Mouse (Mus musculus) midbrain, embryonic 11.5 days (tissue): ENCODE results near the gene Iah1. TPM values are rescaled to one million over a fixed set of nuclear protein-coding genes. Genes with fewer than 3 reads are reported as not detected.
A peak's percentile ranks its signal among the peaks of the same experiment; 100 is the strongest.

Experiments
- ATAC-seq: fragments of 200-750 bp; cut with Nextera tagmentation; 2 replicates; pipeline ENCODE4 v1.8.0; 2017; ENCODE audit warnings: moderate TSS enrichment, moderate library complexity; ENCODE audit not compliant: low FRiP score
- DNase-seq: peaks from one replicate; pipeline ENCODE4 v3.0.0; 2015; ENCODE audit warnings: low spot score; ENCODE audit errors: missing footprints
- H3K27ac ChIP-seq: fragments of 300-500 bp; sonication (generic); 2 replicates; pipeline ENCODE4 v1.5.1; 2014; ENCODE audit warnings: low read depth, low read length
- H3K27me3 ChIP-seq: fragments of 300-500 bp; sonication (generic); 2 replicates; pipeline ENCODE4 v1.6.1; 2014; ENCODE audit warnings: mild to moderate bottlenecking, low read length, moderate library complexity, mixed read lengths; ENCODE audit not compliant: control insufficient read depth, insufficient read depth
- H3K36me3 ChIP-seq: fragments of 300-500 bp; sonication (generic); 2 replicates; pipeline ENCODE4 v1.6.1; 2014; ENCODE audit warnings: mild to moderate bottlenecking, low read length, moderate library complexity, mixed read lengths; ENCODE audit not compliant: control insufficient read depth, insufficient read depth
- H3K4me1 ChIP-seq: fragments of 300-500 bp; sonication (generic); 2 replicates; pipeline ENCODE4 v1.6.1; 2014; ENCODE audit warnings: low read length; ENCODE audit not compliant: control insufficient read depth, insufficient read depth
- H3K4me2 ChIP-seq: fragments of 300-500 bp; sonication (generic); 2 replicates; pipeline ENCODE4 v1.6.1; 2014; ENCODE audit warnings: mild to moderate bottlenecking, moderate library complexity
- H3K4me3 ChIP-seq: fragments of 300-500 bp; sonication (generic); 2 replicates; pipeline ENCODE4 v1.5.1; 2014; ENCODE audit warnings: low read depth, low read length
- H3K9ac ChIP-seq: fragments of 300-500 bp; sonication (generic); 2 replicates; pipeline ENCODE4 v1.6.1; 2014; ENCODE audit warnings: low read length
- H3K9me3 ChIP-seq: fragments of 300-500 bp; sonication (generic); 2 replicates; pipeline ENCODE4 v1.6.1; 2016; ENCODE audit warnings: low read length; ENCODE audit not compliant: control insufficient read depth
- WGBS: fragments of 180-500 bp; shearing (Covaris S2); extraction: QIAGEN DNeasy Blood & Tissue Kit; methylation state at CpG from one replicate; pipeline ENCODE4 v1.1.7; 2014; 5-methylcytosine and 5-hydroxymethylcytosine counted together
- polyA plus RNA-seq: library from polyadenylated mRNA; unstranded; fragments of >200 nt; fragmentation: Nextera tagmentation; extraction: Ambion mirVana; gene quantifications from 2 replicates; pipeline ENCODE4 v1.2.1, GENCODE M21; 2014

The Iah1 gene
- polyA plus RNA-seq, 1 experiment from 2014 or later = 50.8 TPM

- Histone ChIP-seq H3K9me3 (no peaks in the 10 kb centered on the region), H3K4me1 (peaks cover 7% of the 10 kb centered on the region), H3K4me3 (peak overlapping the region; percentile 76), H3K27ac (peak overlapping the region; percentile 49), H3K4me2 (peak overlapping the region; percentile 80), H3K27me3 (no peaks in the 10 kb centered on the region), H3K36me3 (peaks cover 7% of the 10 kb centered on the region; the same call in 1 of the 2 replicates), H3K9ac (peak overlapping the region; percentile 71)
- 39% methylated on average over 18 of the region's 18 CpGs for WGBS
- DNase-seq (peak; percentile 79), ATAC-seq (peak; percentile 33)
Observed at GRCm38 (mm10) chr12:21286712-21287650, 29.2 kb upstream of the Iah1 start.

DNA sequence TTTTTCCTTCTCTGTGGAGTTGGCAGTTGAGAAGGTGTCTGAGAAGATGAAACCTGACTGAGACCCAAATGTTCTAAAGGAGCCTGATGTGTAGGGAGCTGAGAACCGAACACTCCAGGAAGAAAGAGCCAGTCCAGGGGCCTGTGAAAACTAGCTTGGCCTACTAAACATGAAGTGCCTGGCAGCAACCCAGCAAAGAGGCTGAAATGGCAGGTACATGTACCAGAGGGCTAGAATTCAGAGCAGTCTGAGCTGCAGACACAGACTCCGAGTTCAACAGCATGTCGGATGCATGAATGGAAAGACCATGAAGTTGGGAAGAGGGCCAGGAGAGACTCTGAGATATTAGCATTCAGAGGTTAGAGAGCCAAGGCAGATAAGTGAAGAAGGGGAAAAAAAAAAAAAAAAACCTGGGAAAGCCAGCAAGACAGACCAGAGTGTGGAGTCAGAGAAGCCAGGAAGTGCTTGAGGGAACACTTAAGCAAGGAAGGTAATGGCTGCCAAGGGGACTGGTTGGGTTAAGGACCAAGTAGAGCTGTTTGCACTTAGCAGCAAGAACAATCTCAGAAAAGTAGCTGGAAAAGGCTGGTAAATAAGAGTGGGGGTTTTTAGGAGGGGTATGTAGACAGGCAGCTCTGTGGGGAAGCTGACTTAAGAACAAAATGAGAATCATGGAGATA is 27.3 kb upstream of the Iah1 start:
- Histone ChIP-seq H3K9ac (no peak overlapping the region), H3K27me3 (no peaks in the 10 kb centered on the region), H3K4me2 (no peak overlapping the region), H3K4me3 (no peak overlapping the region), H3K36me3 (peaks cover 17% of the 10 kb centered on the region), H3K27ac (no peak overlapping the region), H3K9me3 (no peaks in the 10 kb centered on the region), H3K4me1 (peaks cover 7% of the 10 kb centered on the region)
- DNase-seq (peak; percentile 56), ATAC-seq (no peak)
- 98% methylated on average over 3 of the region's 3 CpGs for WGBS

GRCm38 (mm10) chr12:21289651-21290050 is 26.5 kb upstream of the Iah1 start:
- ATAC-seq = no peak
- Histone ChIP-seq H3K4me1 (peaks cover 7% of the 10 kb centered on the region), H3K27ac (no peak overlapping the region), H3K36me3 (peaks cover 21% of the 10 kb centered on the region), H3K4me2 (no peak overlapping the region), H3K9ac (no peak overlapping the region), H3K27me3 (no peaks in the 10 kb centered on the region), H3K9me3 (no peaks in the 10 kb centered on the region), H3K4me3 (no peak overlapping the region)
- 82% methylated on average over 6 of the region's 6 CpGs for WGBS
- DNase-seq = peak; percentile 59

GRCm38 (mm10) chr12:21298856-21299255 is 17.3 kb upstream of the Iah1 start:
- 95% methylated on average over 11 of the region's 11 CpGs for WGBS
- Histone ChIP-seq H3K27ac (no peak overlapping the region), H3K36me3 (peaks cover 46% of the 10 kb centered on the region)

GRCm38 (mm10) chr12:21301324-21301723 is 14.9 kb upstream of the Iah1 start:
- H3K4me1 ChIP-seq = no peaks in the 10 kb centered on the region
- H3K9ac ChIP-seq = no peak overlapping the region
- peaks cover 35% of the 10 kb centered on the region; the same call in 1 of the 2 replicates for H3K36me3 ChIP-seq
- DNase-seq = peak; percentile 44
- H3K27ac ChIP-seq = no peak overlapping the region
- H3K4me2 ChIP-seq = no peak overlapping the region
- WGBS = 91% methylated on average over 7 of the region's 7 CpGs
- no peak for ATAC-seq
- H3K9me3 ChIP-seq = no peaks in the 10 kb centered on the region
- H3K4me3 ChIP-seq = no peak overlapping the region
- H3K27me3 ChIP-seq = no peaks in the 10 kb centered on the region

More at GRCm38 (mm10) chr12:21298856-21299255, 17.3 kb upstream of the Iah1 start:
- Histone ChIP-seq H3K9me3 (no peaks in the 10 kb centered on the region), H3K27me3 (no peaks in the 10 kb centered on the region), H3K4me1 (no peaks in the 10 kb centered on the region), H3K4me3 (no peak overlapping the region), H3K9ac (no peak overlapping the region), H3K4me2 (no peak overlapping the region)
- ATAC-seq = no peak
- DNase-seq = peak; percentile 57

DNA sequence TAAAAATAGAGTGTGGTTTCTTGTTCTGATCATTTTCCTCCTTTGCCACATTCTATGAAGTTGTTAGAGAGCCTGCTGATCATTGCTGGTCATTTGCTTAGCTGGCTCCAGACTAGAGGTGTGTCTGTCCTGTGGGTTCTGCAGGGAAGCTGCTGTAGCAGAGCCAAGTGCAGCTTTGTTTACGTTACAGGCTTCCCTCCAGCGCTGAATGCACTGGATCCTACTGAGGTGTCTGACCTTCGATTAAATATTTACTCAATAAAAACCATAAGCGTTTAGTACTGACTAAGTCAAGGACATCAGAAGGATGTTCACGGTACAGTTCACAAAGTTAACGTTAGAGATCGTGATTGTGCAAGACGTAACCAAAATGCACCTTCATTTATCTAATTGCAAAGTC is 14.3 kb upstream of the Iah1 start:
- Histone ChIP-seq H3K4me3 (no peak overlapping the region), H3K27me3 (no peaks in the 10 kb centered on the region), H3K36me3 (peaks cover 31% of the 10 kb centered on the region; the same call in 1 of the 2 replicates), H3K4me1 (no peaks in the 10 kb centered on the region), H3K27ac (no peak overlapping the region), H3K9ac (no peak overlapping the region), H3K9me3 (no peaks in the 10 kb centered on the region), H3K4me2 (no peak overlapping the region)
- ATAC-seq (no peak), DNase-seq (peak; percentile 26)
- 92% methylated on average over 8 of the region's 8 CpGs for WGBS

DNA sequence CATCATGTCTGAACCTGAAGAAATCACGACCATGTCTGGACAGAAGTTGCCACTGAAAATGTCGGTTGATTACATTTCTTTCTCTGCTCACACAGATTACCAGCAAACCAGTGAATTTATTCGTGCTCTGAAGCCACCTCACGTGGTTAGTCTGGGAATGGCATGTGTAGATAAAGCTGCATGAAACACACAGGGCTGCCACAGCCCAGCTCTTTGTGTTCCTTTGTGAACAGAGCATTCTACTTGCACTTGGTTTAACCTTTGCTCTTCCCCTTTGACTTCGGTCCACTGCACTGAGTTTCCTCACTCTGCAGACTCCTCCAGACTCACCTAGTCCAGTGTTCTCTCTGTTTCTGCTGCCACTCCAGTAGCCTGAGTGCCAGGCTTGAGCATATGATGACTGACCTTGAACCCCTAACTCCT is 13.8 kb upstream of the Iah1 start:
- ATAC-seq (no peak), DNase-seq (peak; percentile 69)
- 79% methylated on average over 5 of the region's 5 CpGs for WGBS
- peaks cover 28% of the 10 kb centered on the region; the same call in 1 of the 2 replicates for H3K36me3 ChIP-seq
- no peaks in the 10 kb centered on the region for H3K4me1 ChIP-seq
- no peak overlapping the region for H3K9ac ChIP-seq
- no peak overlapping the region for H3K4me2 ChIP-seq
- H3K27ac ChIP-seq = no peak overlapping the region
- H3K27me3 ChIP-seq = no peaks in the 10 kb centered on the region
- H3K9me3 ChIP-seq = no peaks in the 10 kb centered on the region
- H3K4me3 ChIP-seq = no peak overlapping the region

DNA sequence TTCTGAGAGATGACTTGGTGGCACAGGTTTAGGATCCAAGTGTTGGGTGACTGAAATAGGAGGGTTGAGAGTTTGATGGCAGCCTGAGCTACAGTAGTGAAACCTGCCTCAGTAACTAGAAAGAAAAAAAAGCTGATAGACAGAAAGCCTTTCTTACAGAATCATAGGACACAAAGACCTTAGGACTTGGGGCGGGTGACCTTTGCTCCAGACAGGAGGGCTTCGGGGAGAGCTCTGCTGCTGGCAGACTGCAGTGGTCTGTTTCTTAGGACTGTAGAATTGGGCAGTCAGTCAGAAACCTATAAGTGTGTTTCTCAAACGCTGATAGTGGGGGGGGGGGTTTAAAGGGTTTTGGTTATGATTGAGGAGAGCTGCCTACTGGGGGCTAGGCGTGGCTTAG is 10.4 kb upstream of the Iah1 start:
- Histone ChIP-seq H3K4me3 (no peak overlapping the region), H3K27ac (no peak overlapping the region), H3K4me2 (no peak overlapping the region), H3K9ac (no peak overlapping the region), H3K9me3 (no peaks in the 10 kb centered on the region), H3K36me3 (peaks cover 27% of the 10 kb centered on the region; the same call in 1 of the 2 replicates), H3K4me1 (no peaks in the 10 kb centered on the region), H3K27me3 (no peaks in the 10 kb centered on the region)
- WGBS = 95% methylated on average over 4 of the region's 4 CpGs
- ATAC-seq (no peak), DNase-seq (no peak)

GRCm38 (mm10) chr12:21306721-21307120 is 9.5 kb upstream of the Iah1 start:
- H3K36me3 ChIP-seq = peaks cover 23% of the 10 kb centered on the region; the same call in 1 of the 2 replicates

More at GRCm38 (mm10) chr12:21306721-21307120, 9.5 kb upstream of the Iah1 start:
- H3K4me2 ChIP-seq = no peak overlapping the region
- no peak overlapping the region for H3K9ac ChIP-seq
- no peaks in the 10 kb centered on the region for H3K27me3 ChIP-seq
- no peak for ATAC-seq
- H3K9me3 ChIP-seq = no peaks in the 10 kb centered on the region
- DNase-seq = peak; percentile 14
- H3K4me1 ChIP-seq = no peaks in the 10 kb centered on the region
- H3K4me3 ChIP-seq = no peak overlapping the region
- WGBS = 90% methylated on average over 4 of the region's 4 CpGs
- H3K27ac ChIP-seq = no peak overlapping the region
